Mouse (Mus musculus): ENCODE data around the gene 1500009C09Rik. TPM values are rescaled to one million over a fixed set of nuclear protein-coding genes. Genes with fewer than 3 reads are reported as not detected.
A peak's percentile ranks its signal among the peaks of the same experiment; 100 is the strongest.
"Not testable (repeated sequence)": the region's sequence is repeated elsewhere in the genome, so short reads cannot be mapped to it uniquely, and the experiment has no call there.

1500009C09Rik gene
- polyA plus RNA-seq, 1 experiment from 2014 or later: 0.10 TPM

GRCm38 (mm10) chr15:82243311-82243710, 8.9 kb upstream of the 1500009C09Rik start:
- no peak for ATAC-seq (replicated peaks; ENCODE audit: low FRiP score)
- Histone ChIP-seq H3K9ac (peak overlapping the region; percentile 67; the same call in 1 of the 2 replicates), H3K4me2 (peak overlapping the region; percentile 91), H3K4me1 (peaks cover 23% of the 10 kb centered on the region), H3K36me3 (peaks cover 15% of the 10 kb centered on the region), H3K27me3 (no peaks in the 10 kb centered on the region), H3K9me3 (replicated peaks) (no peaks in the 10 kb centered on the region), H3K4me3 (replicated peaks) (peak overlapping the region; percentile 93), H3K27ac (no peak overlapping the region)
- 78% methylated on average over 3 of the region's 3 CpGs for WGBS

DNA sequence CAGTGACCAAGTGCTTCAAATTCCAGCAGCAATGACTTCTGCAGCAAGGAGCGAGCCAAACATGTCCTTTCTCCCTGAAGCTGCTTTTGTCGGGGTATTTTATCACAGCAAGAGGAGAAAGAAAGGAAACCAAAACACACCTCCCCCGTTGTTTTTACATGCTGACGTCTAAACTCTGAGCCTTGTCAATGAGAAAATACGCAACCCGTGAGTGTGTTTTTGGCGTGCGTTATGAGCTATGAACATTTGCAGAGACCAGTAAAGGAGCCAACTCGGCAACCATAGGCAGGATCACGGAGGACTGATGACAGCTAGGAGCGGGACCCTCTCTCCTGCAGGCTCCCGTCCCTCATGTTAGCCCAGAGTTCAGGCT, 8.5 kb upstream of the 1500009C09Rik start:
- Histone ChIP-seq H3K9me3 (replicated peaks) (no peaks in the 10 kb centered on the region), H3K9ac (peak overlapping the region; percentile 67), H3K36me3 (peaks cover 11% of the 10 kb centered on the region), H3K27ac (peak overlapping the region; percentile 94), H3K27me3 (no peaks in the 10 kb centered on the region), H3K4me3 (replicated peaks) (peak overlapping the region; percentile 93), H3K4me1 (peaks cover 23% of the 10 kb centered on the region), H3K4me2 (peak overlapping the region; percentile 91)
- ATAC-seq (replicated peaks; ENCODE audit: low FRiP score): no peak
- WGBS: 2% methylated on average over 12 of the region's 12 CpGs

GRCm38 (mm10) chr15:82244115-82244804, 7.9 kb upstream of the 1500009C09Rik start, which contains the start of gene Cenpm:
Gene Cenpm (minus strand): TSS chr15:82244748.
- peak within 1 kb of the TSS; percentile 91 for H3K4me2 ChIP-seq
- H3K4me3 ChIP-seq (replicated peaks): peak within 1 kb of the TSS; percentile 93
- H3K4me1 ChIP-seq: peaks cover 23% of the 10 kb centered on the region
- no peaks in the 10 kb centered on the region for H3K27me3 ChIP-seq
- H3K9me3 ChIP-seq (replicated peaks): no peaks in the 10 kb centered on the region
- peak; percentile 97 for ATAC-seq (replicated peaks; ENCODE audit: low FRiP score)
- peak within 1 kb of the TSS; percentile 94 for H3K27ac ChIP-seq
- WGBS: under 1% methylated on average over 65 of the region's 65 CpGs
- peak within 1 kb of the TSS; percentile 67 for H3K9ac ChIP-seq
- H3K36me3 ChIP-seq: peaks cover 5% of the 10 kb centered on the region; the same call in 1 of the 2 replicates

DNA sequence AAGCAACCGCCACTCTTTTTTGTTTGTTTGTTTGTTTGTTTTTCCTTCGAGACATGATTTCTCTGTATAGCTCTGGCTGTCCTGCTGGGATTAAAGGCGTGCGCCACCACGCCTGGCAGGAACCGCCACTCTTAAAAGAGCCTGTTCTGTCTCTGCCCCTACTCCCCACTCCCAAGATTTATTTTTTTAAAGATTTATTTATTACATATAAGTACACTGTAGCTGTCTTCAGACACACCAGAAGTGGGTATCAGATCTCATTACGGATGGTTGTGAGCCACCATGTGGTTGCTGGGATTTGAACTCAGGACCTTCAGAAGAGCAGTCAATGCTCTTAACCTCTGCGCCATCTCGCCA, 7.4 kb upstream of the 1500009C09Rik start:
- not testable (repeated sequence) for H3K27me3 ChIP-seq; H3K9me3 ChIP-seq (replicated peaks); H3K36me3 ChIP-seq; ATAC-seq (replicated peaks; ENCODE audit: low FRiP score)
- H3K4me1 ChIP-seq: peaks cover 23% of the 10 kb centered on the region
- peak overlapping the region; percentile 93 for H3K4me3 ChIP-seq (replicated peaks)
- H3K4me2 ChIP-seq: peak overlapping the region; percentile 91
- WGBS: 21% methylated on average over 9 of the region's 9 CpGs
- H3K9ac ChIP-seq: peak overlapping the region; percentile 67
- H3K27ac ChIP-seq: peak overlapping the region; percentile 94

DNA sequence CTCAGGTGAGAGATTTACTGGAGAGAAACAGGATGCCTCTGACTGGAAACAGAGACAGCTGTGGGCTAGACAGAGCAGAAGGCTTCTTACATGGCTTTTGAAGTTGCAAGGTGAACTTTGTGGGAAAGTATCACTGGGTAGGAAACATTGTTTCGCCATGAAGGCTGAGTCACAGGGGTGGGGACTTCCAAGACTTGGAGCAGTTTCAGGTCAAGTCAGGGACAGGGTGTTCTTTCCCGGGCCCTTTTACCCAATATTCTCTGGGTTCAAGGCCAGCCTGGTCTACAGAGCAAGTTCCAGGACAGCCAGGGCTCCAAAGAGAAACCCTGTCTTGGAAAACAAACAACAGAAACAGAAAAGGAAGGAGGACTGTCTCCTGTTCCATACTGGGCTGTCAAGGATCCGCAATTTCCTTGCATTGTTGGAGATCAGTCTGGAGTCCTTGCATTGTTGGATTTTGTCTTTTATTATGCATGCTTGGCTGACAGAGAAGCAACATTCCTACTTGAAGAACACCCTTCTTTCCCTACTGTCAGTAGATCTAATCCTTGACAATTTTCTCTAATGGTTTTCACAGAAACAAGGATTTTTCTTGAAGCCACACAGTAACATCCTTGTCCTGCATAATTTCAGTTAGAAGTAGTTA, 4.9 kb upstream of the 1500009C09Rik start:
- Histone ChIP-seq H3K4me3 (replicated peaks) (no peak overlapping the region), H3K27me3 (no peaks in the 10 kb centered on the region), H3K4me2 (no peak overlapping the region), H3K27ac (no peak overlapping the region), H3K9me3 (replicated peaks) (no peaks in the 10 kb centered on the region), H3K9ac (no peak overlapping the region), H3K4me1 (peaks cover 14% of the 10 kb centered on the region), H3K36me3 (no peaks in the 10 kb centered on the region)
- ATAC-seq (replicated peaks; ENCODE audit: low FRiP score): no peak
- WGBS: 64% methylated on average over 3 of the region's 3 CpGs

GRCm38 (mm10) chr15:82251579-82251978, 618 bp upstream of the 1500009C09Rik start:
- Histone ChIP-seq H3K36me3 (no peaks in the 10 kb centered on the region), H3K4me3 (replicated peaks) (no peak overlapping the region), H3K4me1 (no peaks in the 10 kb centered on the region), H3K4me2 (no peak overlapping the region), H3K9ac (no peak overlapping the region), H3K9me3 (replicated peaks) (no peaks in the 10 kb centered on the region), H3K27me3 (0 out of 2 replicates have a peak, but pooled peaks cover 7% of the 10 kb centered on the region), H3K27ac (no peak overlapping the region)
- WGBS: 89% methylated on average over 3 of the region's 3 CpGs
- ATAC-seq (replicated peaks; ENCODE audit: low FRiP score): no peak

DNA sequence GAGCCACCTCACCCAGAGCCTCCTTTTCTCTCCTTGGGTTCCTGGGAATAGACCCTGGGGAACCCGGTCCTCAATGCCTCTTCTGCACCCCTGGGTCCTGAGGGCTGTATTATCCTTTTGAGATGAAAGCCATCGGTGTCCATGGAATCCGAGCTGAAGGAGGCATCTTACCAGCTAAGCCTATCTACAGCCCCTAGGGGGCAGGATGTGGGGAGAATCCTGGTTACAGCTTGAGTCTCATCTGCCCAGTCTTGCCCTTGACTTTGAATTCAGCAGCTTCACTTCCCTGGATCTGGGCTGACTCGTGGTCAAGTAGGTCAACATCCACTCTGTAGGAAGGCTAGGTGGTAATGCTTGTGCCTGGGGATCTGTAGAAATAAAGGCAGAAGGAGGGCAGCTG, 3.1 kb downstream of the 1500009C09Rik start:
- WGBS: 58% methylated on average over 4 of the region's 4 CpGs
- no peak overlapping the region for H3K27ac ChIP-seq

GRCm38 (mm10) chr15:82255944-82256383, 3.8 kb downstream of the 1500009C09Rik start:
- Histone ChIP-seq H3K27me3 (0 out of 2 replicates have a peak, but pooled peaks cover 7% of the 10 kb centered on the region), H3K4me2 (no peak overlapping the region), H3K27ac (no peak overlapping the region), H3K9me3 (replicated peaks) (no peaks in the 10 kb centered on the region), H3K36me3 (no peaks in the 10 kb centered on the region), H3K9ac (no peak overlapping the region), H3K4me1 (no peaks in the 10 kb centered on the region), H3K4me3 (replicated peaks) (no peak overlapping the region)
- 29% methylated on average over 10 of the region's 10 CpGs for WGBS
- ATAC-seq (replicated peaks; ENCODE audit: low FRiP score): no peak

More for the DNA sequence above, 3.1 kb downstream of the 1500009C09Rik start:
- H3K9me3 ChIP-seq (replicated peaks): no peaks in the 10 kb centered on the region
- H3K4me2 ChIP-seq: no peak overlapping the region
- H3K4me1 ChIP-seq: no peaks in the 10 kb centered on the region
- 0 out of 2 replicates have a peak, but pooled peaks cover 7% of the 10 kb centered on the region for H3K27me3 ChIP-seq
- H3K9ac ChIP-seq: no peak overlapping the region
- no peak for ATAC-seq (replicated peaks; ENCODE audit: low FRiP score)
- H3K36me3 ChIP-seq: no peaks in the 10 kb centered on the region
- no peak overlapping the region for H3K4me3 ChIP-seq (replicated peaks)

DNA sequence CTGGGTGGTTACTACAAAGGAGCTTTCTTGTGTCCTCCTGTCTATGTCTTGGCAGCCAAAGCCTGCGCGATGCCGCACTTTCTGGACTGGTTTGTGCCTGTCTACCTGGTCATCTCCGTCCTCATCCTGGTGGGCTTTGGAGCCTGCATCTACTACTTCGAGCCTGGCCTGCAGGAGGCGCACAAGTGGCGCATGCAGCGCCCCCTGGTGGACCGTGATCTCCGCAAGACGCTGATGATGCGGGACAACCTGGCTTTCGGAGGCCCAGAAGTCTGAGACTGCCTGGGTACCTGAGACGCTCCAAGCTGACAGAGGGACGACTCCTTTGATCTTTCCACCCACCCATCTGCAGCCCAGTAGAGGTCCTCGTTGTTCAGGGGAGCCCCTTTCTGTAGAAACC, 7.3 kb downstream of the 1500009C09Rik start:
- H3K27me3 ChIP-seq: 0 out of 2 replicates have a peak, but pooled peaks cover 7% of the 10 kb centered on the region
- H3K9me3 ChIP-seq (replicated peaks): no peaks in the 10 kb centered on the region
- H3K4me2 ChIP-seq: no peak overlapping the region
- H3K4me1 ChIP-seq: no peaks in the 10 kb centered on the region
- H3K36me3 ChIP-seq: no peaks in the 10 kb centered on the region
- no peak; the same call in 1 of the 2 replicates for ATAC-seq (replicated peaks; ENCODE audit: low FRiP score)
- H3K27ac ChIP-seq: no peak overlapping the region
- H3K4me3 ChIP-seq (replicated peaks): no peak overlapping the region
- WGBS: 14% methylated on average over 16 of the region's 16 CpGs
- H3K9ac ChIP-seq: no peak overlapping the region

DNA sequence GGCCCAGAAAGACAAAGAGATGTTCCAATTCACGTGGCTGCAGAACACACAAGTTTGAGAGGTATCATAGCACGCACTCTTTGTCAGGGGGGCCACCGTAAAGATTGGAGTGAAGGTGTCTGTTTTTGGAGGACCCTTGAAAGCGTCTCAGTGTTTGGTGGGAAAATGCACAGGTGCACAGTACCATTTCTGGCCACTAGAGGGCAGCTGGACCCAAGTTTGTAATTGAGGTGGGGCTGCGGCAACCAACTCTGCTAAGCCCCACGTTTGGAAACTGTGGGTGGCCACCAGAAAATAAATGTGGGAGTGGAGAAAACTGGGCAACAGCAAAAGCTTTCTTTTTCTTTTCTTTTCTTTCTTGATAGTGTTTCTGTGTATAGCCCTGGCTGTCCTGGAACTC, 14.2 kb downstream of the 1500009C09Rik start:
- Histone ChIP-seq H3K9ac (no peak overlapping the region), H3K36me3 (no peaks in the 10 kb centered on the region), H3K4me3 (replicated peaks) (no peak overlapping the region), H3K9me3 (replicated peaks) (no peaks in the 10 kb centered on the region), H3K27me3 (peaks cover 5% of the 10 kb centered on the region), H3K27ac (no peak overlapping the region), H3K4me2 (no peak overlapping the region), H3K4me1 (0 out of 2 replicates have a peak, but pooled peaks cover 2% of the 10 kb centered on the region)
- ATAC-seq (replicated peaks; ENCODE audit: low FRiP score): no peak
- whole genome bisulfite sequencing: 14% methylated on average over 6 of the region's 6 CpGs

DNA sequence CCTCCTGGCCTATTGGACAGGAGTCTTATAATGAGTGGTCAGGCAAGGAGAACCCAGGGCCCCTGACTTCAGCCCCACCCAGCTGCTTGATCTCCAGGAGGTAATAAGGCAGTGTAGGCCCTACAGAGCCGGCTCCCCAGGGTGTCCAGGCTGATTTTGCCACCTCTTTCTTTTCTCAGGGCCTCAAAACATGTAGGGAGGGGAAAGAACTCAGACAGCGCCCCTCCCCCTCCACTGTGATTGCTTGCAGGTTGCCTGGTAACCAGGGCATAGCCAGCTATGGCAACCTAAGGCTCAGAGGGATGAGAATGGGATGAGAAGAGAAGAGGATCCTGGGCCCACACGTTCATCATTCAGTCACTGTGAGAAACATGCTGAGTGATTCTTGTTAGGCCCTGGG, 16.0 kb downstream of the 1500009C09Rik start:
- no peak overlapping the region for H3K4me3 ChIP-seq (replicated peaks)
- ATAC-seq (replicated peaks; ENCODE audit: low FRiP score): no peak
- no peaks in the 10 kb centered on the region for H3K36me3 ChIP-seq
- H3K9ac ChIP-seq: no peak overlapping the region
- no peak overlapping the region for H3K27ac ChIP-seq
- 20% methylated on average over 3 of the region's 3 CpGs for WGBS
- no peaks in the 10 kb centered on the region for H3K9me3 ChIP-seq (replicated peaks)
- no peak overlapping the region for H3K4me2 ChIP-seq
- H3K4me1 ChIP-seq: 0 out of 2 replicates have a peak, but pooled peaks cover 2% of the 10 kb centered on the region
- peaks cover 21% of the 10 kb centered on the region for H3K27me3 ChIP-seq

GRCm38 (mm10) chr15:82268783-82269182, 16.6 kb downstream of the 1500009C09Rik start:
- H3K4me3 ChIP-seq (replicated peaks): no peak overlapping the region
- H3K9me3 ChIP-seq (replicated peaks): no peaks in the 10 kb centered on the region
- H3K9ac ChIP-seq: no peak overlapping the region
- 87% methylated on average over 9 of the region's 9 CpGs for WGBS
- no peak overlapping the region for H3K4me2 ChIP-seq
- H3K4me1 ChIP-seq: 0 out of 2 replicates have a peak, but pooled peaks cover 2% of the 10 kb centered on the region
- no peak for ATAC-seq (replicated peaks; ENCODE audit: low FRiP score)
- H3K36me3 ChIP-seq: no peaks in the 10 kb centered on the region
- no peak overlapping the region for H3K27ac ChIP-seq
- peaks cover 27% of the 10 kb centered on the region for H3K27me3 ChIP-seq
